Mouse (Mus musculus): ENCODE measurements around the gene Coa7. TPM values are rescaled to one million over a fixed set of nuclear protein-coding genes. Genes with fewer than 3 reads are reported as not detected.

The Coa7 gene
- total and polyA plus RNA-seq, 3 experiments = 19.8 to 39.1 (median 30.5) TPM

DNA sequence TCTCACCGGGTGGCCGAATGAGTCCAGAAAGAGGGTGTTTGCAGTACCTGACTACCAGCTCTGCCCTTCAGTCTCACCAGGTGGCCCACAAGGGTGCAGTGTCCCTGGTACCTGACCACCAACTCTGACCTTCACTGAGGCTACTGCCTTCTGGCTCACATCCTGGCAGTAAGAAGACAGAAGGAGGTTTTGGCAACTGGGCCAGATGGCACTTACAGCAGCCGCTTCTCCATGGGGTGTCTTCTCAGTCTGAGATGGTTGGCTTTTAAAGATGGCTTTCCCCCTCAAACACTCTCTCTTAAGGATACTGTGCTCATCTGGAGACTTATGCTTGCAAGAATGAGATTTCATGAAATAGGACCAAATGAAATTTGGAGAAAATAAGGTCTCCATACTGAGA, 51.5 kb downstream of the Coa7 start:
- DNase-seq (ENCODE audit: low read depth, low spot score) = no peak
- no peaks in the 10 kb centered on the region for H3K9me3 ChIP-seq (replicated peaks; ENCODE audit: insufficient read depth, low read length)
- peaks cover 0 to 10% of the 10 kb centered on the region in 2 experiments; a peak in 3 of 4 replicates for H3K4me1 ChIP-seq (ENCODE audit: control insufficient read depth in 1 of 2, insufficient read depth in 2 of 2, low read length in 2 of 2)
- no peak overlapping the region for H3K9ac ChIP-seq (ENCODE audit: control insufficient read depth, low read depth, low read length, poor library complexity, severe bottlenecking)
- peaks cover 0 to 8% of the 10 kb centered on the region in 2 experiments; a peak in 1 of 4 replicates for H3K36me3 ChIP-seq (ENCODE audit: control insufficient read depth in 1 of 2, insufficient read depth in 2 of 2, low read length in 2 of 2)
- peaks cover 8 to 11% of the 10 kb centered on the region in 2 experiments for H3K27me3 ChIP-seq (ENCODE audit: control insufficient read depth in 1 of 2, insufficient read depth in 2 of 2, low read length in 2 of 2)
- no peak overlapping the region for H3K27ac ChIP-seq (ENCODE audit: control insufficient read depth, low read depth, low read length)
- H3K79me2 ChIP-seq (ENCODE audit: control insufficient read depth, insufficient read depth, low read length, poor library complexity) = no peaks in the 10 kb centered on the region
- H3K4me3 ChIP-seq (ENCODE audit: control insufficient read depth in 1 of 2, insufficient read depth in 1 of 2, low read depth in 2 of 2, low read length in 2 of 2) = no peak overlapping the region
- TF ChIP-seq CTCF (IDR thresholded peaks at IDR 0.05 in 2 of 3, conservative IDR thresholded peaks at IDR 0.05 in 1 of 3; ENCODE audit: control insufficient read depth in 1 of 3, insufficient read depth in 1 of 3, low read depth in 2 of 3, low read length in 3 of 3, poor library complexity in 1 of 3, severe bottlenecking in 1 of 3) (no peak), ETS1 (IDR thresholded peaks at IDR 0.05; ENCODE audit: low read depth, low read length) (no peak), POLR2AphosphoS5 (IDR thresholded peaks at IDR 0.05; ENCODE audit: borderline replicate concordance, low read depth, low read length) (no peak), MAFK (IDR thresholded peaks at IDR 0.05; ENCODE audit: borderline replicate concordance, low read depth, low read length) (no peak), ZMIZ1 (IDR thresholded peaks at IDR 0.05; ENCODE audit: low read depth, low read length) (no peak), GATA1 (IDR thresholded peaks at IDR 0.05; ENCODE audit: low read depth, low read length) (no peak), CHD2 (IDR thresholded peaks at IDR 0.05; ENCODE audit: low read length) (no peak)

DNA sequence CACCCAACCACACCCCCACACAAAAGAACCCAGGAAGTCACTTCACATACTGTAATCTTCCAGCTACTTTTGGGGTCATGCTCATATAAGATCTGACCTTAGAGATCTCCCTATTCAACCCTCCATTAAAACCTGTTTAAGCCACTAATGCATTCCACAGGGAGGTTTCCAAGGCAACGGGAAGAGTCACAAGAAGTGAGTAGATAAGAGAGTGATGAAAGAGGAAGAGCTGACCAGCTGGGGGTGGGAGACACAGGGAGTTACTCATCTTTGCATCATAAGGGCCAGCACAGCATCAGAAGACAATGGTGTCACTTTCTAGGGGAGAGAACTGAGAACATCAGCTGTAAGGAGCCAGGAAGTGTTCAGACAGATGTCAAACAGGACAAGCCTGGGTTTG, 52.2 kb downstream of the Coa7 start:
- H3K9ac ChIP-seq (ENCODE audit: control insufficient read depth, low read depth, low read length, poor library complexity, severe bottlenecking) = no peak overlapping the region; the same call in 1 of the 2 replicates
- H3K9me3 ChIP-seq (replicated peaks; ENCODE audit: insufficient read depth, low read length) = no peaks in the 10 kb centered on the region
- peak overlapping the region; percentile 23; the same call in 1 of the 2 replicates for H3K27ac ChIP-seq (ENCODE audit: control insufficient read depth, low read depth, low read length)
- peak; percentile 85; the same call in 1 of the 2 replicates for TF ChIP-seq ETS1 (IDR thresholded peaks at IDR 0.05; ENCODE audit: low read depth, low read length)
- no peak for TF ChIP-seq USF1 (IDR thresholded peaks at IDR 0.05; ENCODE audit: low read depth, low read length)
- TF ChIP-seq JUND (IDR thresholded peaks at IDR 0.05; ENCODE audit: low read depth, low read length) = no peak
- peak in 1 of 2 experiments; percentile 23; a peak in 1 of 4 replicates for TF ChIP-seq EP300 (IDR thresholded peaks at IDR 0.05; ENCODE audit: low read depth in 1 of 2, low read length in 2 of 2)
- peaks cover 8 to 11% of the 10 kb centered on the region in 2 experiments for H3K27me3 ChIP-seq (ENCODE audit: control insufficient read depth in 1 of 2, insufficient read depth in 2 of 2, low read length in 2 of 2)
- DNase-seq (ENCODE audit: low read depth, low spot score) = peak; percentile 44
- no peak overlapping the region for H3K4me3 ChIP-seq (ENCODE audit: control insufficient read depth in 1 of 2, insufficient read depth in 1 of 2, low read depth in 2 of 2, low read length in 2 of 2)
- peaks cover 0 to 10% of the 10 kb centered on the region in 2 experiments; a peak in 3 of 4 replicates for H3K4me1 ChIP-seq (ENCODE audit: control insufficient read depth in 1 of 2, insufficient read depth in 2 of 2, low read length in 2 of 2)
- H3K36me3 ChIP-seq (ENCODE audit: control insufficient read depth in 1 of 2, insufficient read depth in 2 of 2, low read length in 2 of 2) = peaks cover 0 to 8% of the 10 kb centered on the region in 2 experiments; a peak in 1 of 4 replicates
- H3K79me2 ChIP-seq (ENCODE audit: control insufficient read depth, insufficient read depth, low read length, poor library complexity) = no peaks in the 10 kb centered on the region

DNA sequence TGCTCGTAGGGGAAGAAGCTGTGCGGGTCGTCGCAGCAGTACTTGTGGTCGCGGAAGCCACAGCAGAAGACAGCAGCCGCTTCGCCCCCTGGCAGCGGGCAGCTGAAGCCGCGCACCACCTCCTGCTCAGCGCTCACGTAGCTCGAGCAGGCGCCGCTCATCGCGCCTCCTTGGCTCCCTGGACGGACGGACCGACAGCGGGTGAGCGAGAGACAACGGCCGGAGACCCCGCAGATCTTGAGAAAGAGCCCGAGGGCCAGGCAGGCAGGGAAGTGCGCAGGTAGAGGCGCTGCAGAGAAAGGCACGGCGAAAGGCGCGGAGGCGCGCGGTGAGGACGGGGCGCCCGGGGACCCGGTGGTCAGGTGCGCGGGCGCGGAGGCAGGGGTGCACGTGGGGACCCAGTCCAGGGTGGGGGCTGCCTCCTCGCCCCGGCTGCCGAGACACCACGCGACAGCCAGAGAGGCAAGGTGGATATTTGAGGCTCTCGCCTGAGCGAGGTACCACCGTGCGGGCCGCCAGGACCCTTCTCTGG, 55.3 kb downstream of the Coa7 start, which contains the start of gene Shisal2a:
Gene Shisal2a (minus strand): TSS at position 167 of the 532 bp plus-strand sequence.
- H3K4me1 ChIP-seq (ENCODE audit: control insufficient read depth in 1 of 2, insufficient read depth in 2 of 2, low read length in 2 of 2) = peaks cover 0 to 10% of the 10 kb centered on the region in 2 experiments; a peak in 3 of 4 replicates
- TF ChIP-seq JUND (IDR thresholded peaks at IDR 0.05; ENCODE audit: low read depth, low read length) = no peak
- TF ChIP-seq POLR2AphosphoS5 (IDR thresholded peaks at IDR 0.05; ENCODE audit: borderline replicate concordance, low read depth, low read length) = no peak
- peaks cover 3 to 6% of the 10 kb centered on the region in 2 experiments; a peak in 3 of 4 replicates for H3K27me3 ChIP-seq (ENCODE audit: control insufficient read depth in 1 of 2, insufficient read depth in 2 of 2, low read length in 2 of 2)
- H3K9me3 ChIP-seq (replicated peaks; ENCODE audit: insufficient read depth, low read length) = no peaks in the 10 kb centered on the region
- H3K36me3 ChIP-seq (ENCODE audit: control insufficient read depth in 1 of 2, insufficient read depth in 2 of 2, low read length in 2 of 2) = peaks cover 0 to 8% of the 10 kb centered on the region in 2 experiments; a peak in 1 of 4 replicates
- no peaks in the 10 kb centered on the region for H3K79me2 ChIP-seq (ENCODE audit: control insufficient read depth, insufficient read depth, low read length, poor library complexity)
- no peak within 1 kb of the TSS for H3K9ac ChIP-seq (ENCODE audit: control insufficient read depth, low read depth, low read length, poor library complexity, severe bottlenecking)
- no peak within 1 kb of the TSS for H3K27ac ChIP-seq (ENCODE audit: control insufficient read depth, low read depth, low read length)
- no peak for DNase-seq (ENCODE audit: low read depth, low spot score)
- no peak within 1 kb of the TSS for H3K4me3 ChIP-seq (ENCODE audit: control insufficient read depth in 1 of 2, insufficient read depth in 1 of 2, low read depth in 2 of 2, low read length in 2 of 2)

Data from MEL (cell line).